Mouse (Mus musculus) lung, embryonic 14.5 days (tissue): ENCODE measurements at regions not wholly inside any gene's neighbourhood (a gene's known extent, or its start where the extent isn't known, plus 50 kb on each side); places are given as distances from the start of the nearest gene placed in this dataset.

Experiments
- ATAC-seq: fragments of 200-750 bp; cut with Nextera tagmentation; 2 replicates; pipeline ENCODE4 v1.8.0; 2017; ENCODE audit warnings: mild to moderate bottlenecking, moderate TSS enrichment, moderate library complexity; ENCODE audit not compliant: insufficient read depth
- DNase-seq: peaks from one replicate; pipeline ENCODE4 v3.0.0-alpha.2; 2015
- H3K27ac ChIP-seq: fragments of 300-500 bp; sonication (generic); 2 replicates; pipeline ENCODE4 v1.5.1; 2014; ENCODE audit warnings: low read depth, mild to moderate bottlenecking, moderate library complexity
- H3K27me3 ChIP-seq: fragments of 300-500 bp; sonication (generic); 2 replicates; pipeline ENCODE4 v1.6.1; 2014; ENCODE audit warnings: low read length, control low read depth; ENCODE audit not compliant: insufficient read depth
- H3K36me3 ChIP-seq: fragments of 300-500 bp; sonication (generic); 2 replicates; pipeline ENCODE4 v1.6.1; 2014; ENCODE audit warnings: control low read depth; ENCODE audit not compliant: insufficient read depth
- H3K4me1 ChIP-seq: fragments of 300-500 bp; sonication (generic); 2 replicates; pipeline ENCODE4 v1.6.1; 2014; ENCODE audit warnings: antibody characterized with exemption, control low read depth; ENCODE audit not compliant: insufficient read depth
- H3K4me2 ChIP-seq: fragments of 300-500 bp; sonication (generic); 2 replicates; pipeline ENCODE4 v1.6.1; 2014; ENCODE audit warnings: mild to moderate bottlenecking
- H3K4me3 ChIP-seq: fragments of 300-500 bp; sonication (generic); 2 replicates; pipeline ENCODE4 v1.5.1; 2014; ENCODE audit warnings: low read depth, low read length
- H3K9ac ChIP-seq: fragments of 300-500 bp; sonication (generic); 2 replicates; pipeline ENCODE4 v1.6.1; 2014
- H3K9me3 ChIP-seq: fragments of 300-500 bp; sonication (generic); 2 replicates; pipeline ENCODE4 v1.6.1; 2016; ENCODE audit warnings: low read depth, low read length, control low read depth
- CTCF ChIP-seq: IDR thresholded peaks from 2 replicates; pipeline ENCODE4 v1.5.1; 2016; ENCODE audit warnings: antibody characterized with exemption, low read depth
- WGBS: fragments of 180-500 bp; shearing (Covaris S2); extraction: QIAGEN DNeasy Blood & Tissue Kit; methylation state at CpG from one replicate; pipeline ENCODE4 v1.1.7; 2014; 5-methylcytosine and 5-hydroxymethylcytosine counted together

- peak overlapping the region; percentile 26 for H3K4me2 ChIP-seq
- no peaks in the 10 kb centered on the region for H3K27me3 ChIP-seq
- H3K9ac ChIP-seq, result no peak overlapping the region
- no peak overlapping the region for H3K27ac ChIP-seq
- TF ChIP-seq CTCF, result no peak
- H3K36me3 ChIP-seq, result no peaks in the 10 kb centered on the region
- peaks cover 17% of the 10 kb centered on the region for H3K4me1 ChIP-seq
- H3K4me3 ChIP-seq, result no peak overlapping the region
- ATAC-seq (peak; percentile 61; the same call in 1 of the 2 replicates), DNase-seq (peak; percentile 83)
- no peaks in the 10 kb centered on the region for H3K9me3 ChIP-seq
- 21% methylated on average over 12 of the region's 12 CpGs for WGBS
These were observed 120.4 kb downstream of the Sox4 start for GRCm38 (mm10) chr13:28832855-28833699.

DNA sequence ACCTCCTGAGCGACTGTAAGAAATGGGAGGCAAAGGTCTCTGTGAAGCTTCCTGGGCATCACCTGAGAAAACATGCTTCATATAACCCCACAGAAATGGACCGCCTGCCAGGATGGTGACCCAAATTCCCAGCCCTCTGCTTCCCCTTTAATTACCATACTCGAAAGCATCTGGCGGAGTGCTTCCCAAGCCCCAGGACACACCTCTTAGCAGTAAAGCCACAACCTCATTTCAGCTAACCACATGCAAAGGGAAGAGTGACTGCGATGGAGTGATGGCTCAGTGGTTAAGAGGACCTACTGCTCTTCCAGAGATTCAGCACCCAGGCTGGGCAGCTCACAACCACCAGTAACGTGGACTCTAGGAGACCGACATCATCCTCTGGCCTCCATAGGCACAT lies 127.2 kb downstream of the Sox4 start:
- no peaks in the 10 kb centered on the region for H3K36me3 ChIP-seq
- no peak for TF ChIP-seq CTCF
- DNase-seq, result no peak
- H3K9me3 ChIP-seq, result no peaks in the 10 kb centered on the region
- H3K4me1 ChIP-seq, result no peaks in the 10 kb centered on the region; the same call in 1 of the 2 replicates
- H3K27me3 ChIP-seq, result no peaks in the 10 kb centered on the region
- H3K4me2 ChIP-seq, result no peak overlapping the region
- WGBS, result 92% methylated on average over 7 of the region's 7 CpGs
- H3K9ac ChIP-seq, result no peak overlapping the region
- ATAC-seq, result no peak
- H3K4me3 ChIP-seq, result no peak overlapping the region
- H3K27ac ChIP-seq, result no peak overlapping the region

GRCm38 (mm10) chr13:28823985-28824384 lies 129.5 kb downstream of the Sox4 start:
- no peak overlapping the region for H3K4me3 ChIP-seq
- no peak for ATAC-seq
- no peaks in the 10 kb centered on the region for H3K27me3 ChIP-seq
- no peak for DNase-seq
- no peak overlapping the region for H3K27ac ChIP-seq
- no peak for TF ChIP-seq CTCF
- H3K9ac ChIP-seq, result no peak overlapping the region
- WGBS, result 40% methylated on average over 11 of the region's 11 CpGs
- H3K4me2 ChIP-seq, result no peak overlapping the region
- H3K9me3 ChIP-seq, result no peaks in the 10 kb centered on the region
- H3K36me3 ChIP-seq, result no peaks in the 10 kb centered on the region
- no peaks in the 10 kb centered on the region for H3K4me1 ChIP-seq

DNA sequence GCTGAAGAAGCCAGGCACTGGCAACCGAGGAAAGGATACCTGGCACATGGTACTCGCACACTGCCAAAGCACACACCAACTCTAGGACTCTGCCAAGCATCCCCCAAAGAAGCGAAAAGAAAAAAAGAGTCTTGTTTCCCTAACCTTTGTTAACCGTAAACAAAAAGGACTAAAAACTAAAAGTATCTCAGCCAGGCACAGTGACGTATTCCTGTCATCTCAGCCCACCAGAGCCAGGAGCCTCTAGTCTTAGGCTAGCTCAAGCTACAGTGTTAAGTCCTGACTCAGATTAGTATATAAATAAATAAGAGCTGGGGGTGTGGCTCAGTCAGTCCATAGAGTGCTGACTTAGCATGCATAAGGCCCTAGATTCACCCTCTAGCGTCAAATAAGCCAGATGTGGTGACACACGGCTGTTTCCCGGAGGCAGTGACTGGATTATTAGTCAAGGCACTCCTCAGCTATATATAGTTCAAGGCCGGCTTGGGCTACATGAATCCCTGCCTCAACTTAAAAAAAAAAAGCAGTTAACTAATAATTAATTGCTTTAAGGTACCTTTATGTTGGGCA lies 130.1 kb downstream of the Sox4 start:
- H3K9ac ChIP-seq, result no peak overlapping the region
- no peak overlapping the region for H3K4me2 ChIP-seq
- WGBS, result 70% methylated on average over 9 of the region's 9 CpGs
- DNase-seq (no peak), ATAC-seq (no peak)
- no peaks in the 10 kb centered on the region for H3K27me3 ChIP-seq
- H3K4me3 ChIP-seq, result no peak overlapping the region
- no peaks in the 10 kb centered on the region for H3K9me3 ChIP-seq
- H3K36me3 ChIP-seq, result no peaks in the 10 kb centered on the region
- no peaks in the 10 kb centered on the region for H3K4me1 ChIP-seq
- no peak overlapping the region for H3K27ac ChIP-seq
- no peak for TF ChIP-seq CTCF

- ATAC-seq (no peak), DNase-seq (no peak)
- Histone ChIP-seq H3K36me3 (no peaks in the 10 kb centered on the region), H3K27ac (no peak overlapping the region), H3K9ac (no peak overlapping the region), H3K27me3 (no peaks in the 10 kb centered on the region), H3K4me3 (no peak overlapping the region), H3K4me1 (no peaks in the 10 kb centered on the region), H3K4me2 (no peak overlapping the region), H3K9me3 (no peaks in the 10 kb centered on the region)
- TF ChIP-seq CTCF, result no peak
- WGBS, result 47% methylated on average over 15 of the region's 15 CpGs
These were observed 132.5 kb downstream of the Sox4 start for GRCm38 (mm10) chr13:28820868-28821533.

- Histone ChIP-seq H3K4me2 (no peak overlapping the region), H3K36me3 (no peaks in the 10 kb centered on the region), H3K9ac (no peak overlapping the region), H3K9me3 (no peaks in the 10 kb centered on the region), H3K27me3 (no peaks in the 10 kb centered on the region), H3K4me3 (no peak overlapping the region), H3K4me1 (peaks cover 17% of the 10 kb centered on the region), H3K27ac (no peak overlapping the region)
- no peak for TF ChIP-seq CTCF
- 50% methylated on average over 4 of the region's 4 CpGs for WGBS
- DNase-seq, result no peak
- ATAC-seq, result no peak
These were observed 139.4 kb downstream of the Sox4 start for GRCm38 (mm10) chr13:28814127-28814526.
